Mouse (Mus musculus): ENCODE measurements at regions not wholly inside any gene's neighbourhood (a gene's known extent, or its start where the extent isn't known, plus 50 kb on each side); places are given as distances from the start of the nearest gene placed in this dataset.

DNA sequence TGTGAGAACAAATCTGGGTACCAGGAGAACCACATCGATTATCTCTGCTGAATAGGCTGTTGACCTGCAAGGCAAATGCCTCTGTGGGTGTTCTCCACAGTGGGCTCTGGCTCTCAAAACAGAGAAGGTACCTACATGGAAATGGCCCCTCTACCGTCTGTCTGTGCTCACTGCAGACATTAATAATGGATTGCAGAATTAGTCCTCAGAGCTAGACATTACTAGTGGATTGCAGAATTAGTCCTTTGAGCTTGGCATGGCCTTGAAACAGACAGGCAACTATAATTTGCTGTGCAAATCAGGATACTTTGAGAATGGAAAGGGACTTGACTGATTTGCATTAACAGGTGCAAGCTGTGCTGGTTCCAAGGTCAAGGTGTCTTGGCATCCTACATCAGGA is 77.3 kb upstream of the Gm26897 start:
- no peak for DNase-seq (ENCODE audit: low read depth, low spot score)

DNA sequence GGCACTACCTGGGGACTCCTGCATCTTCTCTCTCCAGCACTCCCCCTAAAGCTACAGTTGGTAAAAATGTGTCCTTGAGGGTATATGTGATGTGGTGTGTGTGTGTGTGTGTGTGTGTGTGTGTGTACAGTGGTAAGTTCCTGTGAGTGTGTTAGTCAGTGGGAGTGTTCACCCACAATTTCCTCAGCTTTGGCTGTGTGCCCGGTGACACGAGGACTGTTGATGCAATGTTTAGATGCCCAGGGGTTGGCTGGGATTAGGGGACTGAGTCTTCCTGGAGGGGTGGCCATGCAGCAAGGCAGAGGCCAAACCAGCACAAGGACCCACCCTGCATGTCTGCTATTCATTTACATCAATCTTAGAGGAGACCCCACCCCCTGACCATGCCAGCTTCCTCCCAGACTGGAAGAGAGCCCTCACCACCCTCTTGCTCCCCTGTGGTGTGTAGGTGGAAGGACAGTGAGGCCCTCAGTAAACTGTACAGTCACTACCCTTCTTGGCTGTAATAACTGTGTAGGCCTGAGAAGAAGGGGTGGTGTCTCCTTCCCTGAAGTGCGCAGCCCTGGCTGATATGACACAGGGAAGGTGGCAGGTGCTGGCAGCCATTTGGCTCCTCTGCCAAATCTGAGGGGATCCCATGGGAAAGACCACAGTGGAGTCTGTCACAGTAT is 75.8 kb upstream of the Gm26897 start:
- no peak for DNase-seq (ENCODE audit: low read depth, low spot score)

DNA sequence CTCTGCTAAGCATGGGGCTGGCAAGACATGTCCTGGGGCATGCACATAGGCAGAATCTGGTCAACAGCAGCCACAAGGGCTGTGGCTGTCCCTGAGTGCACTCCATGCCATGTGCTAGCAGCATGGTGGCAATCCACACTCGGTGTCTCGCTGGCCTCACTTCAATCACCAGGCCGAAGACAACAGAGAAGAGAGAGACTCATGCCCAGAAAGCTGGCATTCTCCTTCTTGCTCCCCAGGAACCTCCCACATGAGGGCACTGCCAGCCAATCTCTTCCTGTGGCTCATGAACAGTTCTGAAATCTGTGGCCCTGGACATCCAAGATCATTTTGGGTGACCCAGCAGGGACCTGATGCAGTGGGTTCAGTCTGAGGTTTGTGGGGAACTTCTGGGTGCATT is 74.5 kb upstream of the Gm26897 start:
- DNase-seq (ENCODE audit: low read depth, low spot score): no peak

DNA sequence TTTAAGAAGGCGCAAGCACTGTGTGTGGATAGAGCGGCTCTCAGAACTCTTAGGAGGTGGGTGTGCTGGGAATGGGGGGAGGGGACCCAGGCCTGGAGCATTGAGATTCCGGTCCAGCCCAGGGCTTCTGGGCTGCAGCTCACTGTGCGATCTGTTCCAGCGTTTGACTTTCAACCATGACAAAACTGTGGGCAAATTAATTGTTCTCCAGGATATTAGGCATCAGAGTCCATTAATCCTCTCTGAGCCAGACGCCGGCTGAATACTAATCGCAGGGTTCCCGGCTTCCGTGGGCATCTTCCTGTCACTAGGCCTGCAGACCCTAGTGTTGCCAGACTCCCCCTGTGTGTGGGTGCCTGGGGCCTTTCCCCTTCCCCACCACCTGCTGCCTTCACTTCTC is 73.3 kb upstream of the Gm26897 start:
- DNase-seq (ENCODE audit: low read depth, low spot score): no peak

DNA sequence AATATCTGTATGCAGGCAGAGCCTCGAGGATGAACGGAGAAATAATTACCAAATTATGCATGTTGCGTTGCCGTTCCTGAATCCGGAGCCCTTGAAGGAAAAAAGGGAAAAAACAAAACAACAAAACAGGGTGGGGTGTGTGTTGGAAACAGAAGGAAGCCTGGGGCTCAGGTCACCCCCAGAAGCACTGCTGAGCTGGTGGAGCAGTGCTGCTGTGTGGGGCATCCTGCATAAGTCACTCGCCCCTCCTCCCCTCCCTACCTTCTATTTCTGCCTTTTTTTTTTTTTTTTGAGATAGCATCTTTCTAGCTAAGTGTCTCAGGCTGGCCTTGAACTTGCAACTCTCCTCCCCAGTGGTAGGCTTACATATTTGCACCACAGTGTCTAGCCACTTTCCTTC is 72.8 kb upstream of the Gm26897 start:
- no peak for DNase-seq (ENCODE audit: low read depth, low spot score)

GRCm38 (mm10) chr5:111661971-111662370 is 71.8 kb upstream of the Gm26897 start:
- DNase-seq (ENCODE audit: low read depth, low spot score): no peak

GRCm38 (mm10) chr5:111663831-111664230 is 69.9 kb upstream of the Gm26897 start:
- DNase-seq (ENCODE audit: low read depth, low spot score): no peak

GRCm38 (mm10) chr5:111665406-111665805 is 68.3 kb upstream of the Gm26897 start:
- no peak for DNase-seq (ENCODE audit: low read depth, low spot score)

- no peak for DNase-seq (ENCODE audit: low read depth, low spot score)
These were observed 67.7 kb upstream of the Gm26897 start for GRCm38 (mm10) chr5:111666007-111666406.

DNA sequence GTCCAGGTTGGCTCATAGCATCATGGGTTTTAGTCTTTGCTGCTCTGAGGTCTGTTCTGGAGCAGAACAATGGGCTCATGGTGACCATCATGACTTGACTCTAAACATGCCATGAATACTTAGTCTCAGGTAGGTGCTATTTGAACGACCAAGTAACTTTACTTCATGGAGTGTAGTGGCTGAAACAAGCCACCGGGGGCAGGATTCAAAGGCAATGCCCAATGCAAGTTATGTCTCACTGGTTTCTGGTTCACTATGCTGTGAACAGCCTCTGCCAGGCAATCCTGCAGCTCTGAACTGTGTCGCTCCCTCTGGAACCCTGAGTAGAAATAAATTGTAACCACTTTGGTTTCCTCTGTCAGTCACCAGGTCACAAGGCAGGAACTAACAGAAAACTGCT is 65.8 kb upstream of the Gm26897 start:
- no peak for DNase-seq (ENCODE audit: low read depth, low spot score)

GRCm38 (mm10) chr5:111669139-111669538 is 64.6 kb upstream of the Gm26897 start:
- no peak for DNase-seq (ENCODE audit: low read depth, low spot score)

DNA sequence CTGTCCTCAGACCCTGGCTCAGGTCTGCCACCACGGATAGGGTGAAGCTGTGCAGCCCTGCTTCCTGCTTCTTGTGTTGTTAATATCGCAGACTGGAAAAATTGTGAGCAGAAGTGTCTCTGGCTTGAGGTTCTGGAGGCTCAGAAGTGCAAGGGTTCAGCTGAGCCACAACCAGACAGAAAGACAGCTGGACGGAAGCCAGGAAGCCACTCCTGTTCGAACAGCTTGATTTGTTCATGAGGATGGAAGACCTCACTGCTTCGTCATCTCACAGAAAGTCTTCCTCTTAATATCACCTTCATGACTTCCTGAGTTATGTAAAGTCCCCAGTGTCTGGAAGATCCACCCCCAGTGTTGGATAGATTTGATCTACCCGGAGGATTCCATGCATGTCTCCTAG is 62.0 kb upstream of the Gm26897 start:
- DNase-seq (ENCODE audit: low read depth, low spot score): no peak

DNA sequence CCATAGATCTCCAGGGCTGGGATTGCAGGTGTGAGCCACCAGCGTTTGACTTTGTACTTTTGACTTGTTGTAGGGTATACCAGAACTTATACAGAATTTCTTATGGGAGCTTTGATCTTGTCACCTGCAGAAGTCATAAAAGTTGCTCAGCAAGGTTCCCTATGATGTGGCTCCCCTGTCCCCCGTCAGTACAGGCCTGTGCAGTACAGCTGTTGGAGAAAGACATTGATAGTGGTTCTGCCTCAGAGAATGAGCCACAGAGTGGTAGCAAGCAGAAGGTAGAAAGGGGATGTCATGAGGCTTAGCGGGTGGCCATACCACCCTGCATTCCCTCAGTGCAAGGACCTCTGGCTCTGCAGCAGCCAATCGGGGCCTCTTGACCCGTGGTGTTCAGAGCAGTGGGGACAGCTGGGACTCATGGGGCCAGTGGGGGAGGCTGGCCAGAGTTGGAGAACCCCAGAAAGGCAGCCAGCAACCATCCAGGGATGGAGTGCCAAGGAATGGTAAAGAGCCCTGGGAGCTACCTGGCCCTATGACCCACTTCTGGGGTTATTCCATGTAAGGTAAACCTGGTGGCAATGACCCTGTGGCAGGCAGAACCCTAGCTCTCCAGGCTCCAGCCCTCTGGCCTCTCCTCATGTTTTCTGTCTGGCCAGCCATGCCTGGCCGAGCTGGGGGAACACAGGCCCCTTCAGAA is 58.6 kb upstream of the Gm26897 start:
- no peak for DNase-seq (ENCODE audit: low read depth, low spot score)

DNA sequence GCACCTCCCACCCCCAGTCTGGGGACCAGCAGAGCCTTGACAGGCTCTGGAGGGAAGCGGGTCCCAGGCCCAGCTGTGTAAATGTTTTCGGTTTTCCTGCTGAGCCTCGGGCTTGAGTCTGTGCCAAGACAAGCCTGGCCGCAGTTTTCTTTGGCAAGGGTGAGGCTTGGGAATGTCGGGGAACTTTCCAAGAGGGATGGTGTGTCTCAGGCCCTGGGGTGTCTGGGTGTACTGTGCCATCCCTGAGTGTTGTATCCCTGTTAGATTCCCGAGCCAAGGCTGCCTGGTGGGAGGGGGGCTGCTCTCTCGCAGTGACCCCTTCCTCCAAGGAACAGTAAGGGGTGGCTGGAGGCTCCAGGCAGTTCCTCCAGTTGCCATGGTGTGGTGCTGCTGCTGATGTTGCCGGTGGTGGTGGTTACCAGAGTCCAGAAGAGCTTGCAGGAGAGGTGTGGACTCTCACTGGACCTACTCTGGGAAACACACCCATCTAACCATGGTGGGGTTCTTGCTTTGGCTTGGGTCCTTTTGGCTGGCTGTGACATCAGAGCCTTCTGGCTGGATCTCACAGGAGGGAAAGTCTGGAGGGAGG is 58.0 kb upstream of the Gm26897 start:
- no peak for DNase-seq (ENCODE audit: low read depth, low spot score)

- DNase-seq (ENCODE audit: low read depth, low spot score): peak; percentile 40
These were observed 55.8 kb upstream of the Gm26897 start for GRCm38 (mm10) chr5:111677847-111678311.

GRCm38 (mm10) chr5:111678496-111678895 is 55.2 kb upstream of the Gm26897 start:
- no peak for DNase-seq (ENCODE audit: low read depth, low spot score)

DNA sequence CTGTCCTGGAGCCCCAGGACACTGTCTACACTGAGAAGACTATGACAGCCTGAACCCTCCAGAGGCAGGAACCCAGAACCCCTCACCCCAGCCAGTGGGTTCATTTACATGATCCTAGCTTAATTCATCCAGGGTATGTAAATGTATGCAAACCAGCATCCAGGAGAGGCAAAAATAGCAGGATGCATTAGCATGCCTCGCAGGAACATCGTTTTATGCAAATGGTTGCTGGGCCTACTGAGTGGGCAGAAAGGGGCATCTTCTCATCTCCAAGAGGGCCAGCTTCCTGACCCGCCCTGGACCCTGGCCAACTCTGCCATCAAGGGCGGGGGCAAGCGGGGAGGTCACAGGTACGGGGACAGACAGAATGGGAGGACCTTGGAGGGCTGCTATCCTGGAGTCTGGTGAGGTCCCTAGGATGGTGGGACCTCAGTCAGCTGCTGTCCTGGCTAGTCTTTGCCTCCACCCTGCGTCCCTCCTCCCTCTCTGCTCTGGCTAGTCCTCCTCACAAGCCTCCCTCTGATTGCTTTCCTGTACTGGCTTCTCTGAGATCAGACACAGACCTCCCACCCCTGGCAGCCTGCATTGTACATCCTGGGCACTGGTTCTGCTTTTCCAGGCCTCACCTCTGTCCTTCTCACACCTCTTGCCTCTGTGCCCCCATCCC is 52.2 kb upstream of the Gm26897 start:
- peak; percentile 65 for DNase-seq (ENCODE audit: low read depth, low spot score)

- DNase-seq (ENCODE audit: low read depth, low spot score): no peak
These were observed 50.8 kb upstream of the Gm26897 start for GRCm38 (mm10) chr5:111682899-111683298.

All from telencephalon, adult 2 months (tissue).